Mouse (Mus musculus): ENCODE measurements around the gene Col23a1.
"Not testable (repeated sequence)": the region's sequence is repeated elsewhere in the genome, so short reads cannot be mapped to it uniquely, and the experiment has no call there.

Gene Col23a1

DNA sequence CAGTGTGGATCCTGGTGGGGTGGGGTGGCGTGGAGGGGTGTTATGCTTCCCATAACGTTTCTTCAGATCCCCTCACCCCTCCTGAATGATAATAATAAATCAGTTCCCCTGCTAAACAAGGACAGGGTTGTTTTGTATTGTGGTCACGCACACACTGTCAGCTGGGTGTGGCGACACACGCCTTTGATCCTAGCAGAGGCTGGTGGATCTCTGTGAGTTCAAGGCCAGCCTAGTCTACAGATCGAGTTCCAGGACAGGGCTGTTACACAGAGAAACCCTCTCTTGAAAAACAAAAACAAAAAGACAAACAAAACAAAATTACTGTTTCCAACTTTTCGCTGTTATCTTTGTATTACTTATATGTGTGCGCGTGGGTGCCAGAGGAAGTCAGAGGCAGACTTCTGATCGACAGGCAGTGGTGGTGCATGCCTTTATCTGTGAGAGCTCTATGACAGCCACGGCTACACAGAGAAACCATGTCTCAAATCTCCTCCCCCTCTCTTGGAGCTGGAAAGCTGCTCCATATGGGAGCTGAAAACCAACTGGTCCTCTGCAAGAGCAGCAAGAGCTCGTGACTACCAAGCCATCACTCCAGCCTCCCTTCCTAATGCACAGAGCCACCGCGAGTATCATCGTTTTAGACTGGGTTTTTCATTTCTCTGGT is 340.1 kb downstream of the Col23a1 start:
- no peak for DNase-seq

- no peak for DNase-seq
These were observed 342.5 kb downstream of the Col23a1 start for GRCm38 (mm10) chr11:51632130-51632753.

GRCm38 (mm10) chr11:51633200-51633599 is 343.5 kb downstream of the Col23a1 start:
- not testable (repeated sequence) for DNase-seq
